Mouse (Mus musculus) limb, embryonic 12.5 days (tissue): ENCODE measurements around the gene Itgae. TPM values are rescaled to one million over a fixed set of nuclear protein-coding genes. Genes with fewer than 3 reads are reported as not detected.

Experiments used
- ATAC-seq: fragments of 200-750 bp; cut with Nextera tagmentation; 2 replicates; pipeline ENCODE4 v1.8.0; 2017; ENCODE audit warnings: low read depth, moderate TSS enrichment; ENCODE audit not compliant: insufficient number of reproducible peaks, insufficient read depth, low FRiP score, low TSS enrichment
- H3K27ac ChIP-seq: fragments of 300-500 bp; sonication (generic); 2 replicates; pipeline ENCODE4 v1.5.1; 2016; ENCODE audit warnings: mild to moderate bottlenecking, moderate library complexity
- H3K27me3 ChIP-seq: fragments of 300-500 bp; sonication (generic); 2 replicates; pipeline ENCODE4 v1.6.1; 2016; ENCODE audit warnings: mild to moderate bottlenecking, moderate library complexity
- H3K36me3 ChIP-seq: fragments of 300-500 bp; sonication (generic); 2 replicates; pipeline ENCODE4 v1.6.1; 2016; ENCODE audit warnings: mild to moderate bottlenecking, moderate library complexity
- H3K4me1 ChIP-seq: fragments of 300-500 bp; sonication (generic); replicated peaks from 2 replicates; pipeline ENCODE4 v1.6.1; 2016
- H3K4me2 ChIP-seq: fragments of 300-500 bp; sonication (generic); 2 replicates; pipeline ENCODE4 v1.6.1; 2016; ENCODE audit warnings: mild to moderate bottlenecking, moderate library complexity
- H3K4me3 ChIP-seq: fragments of 300-500 bp; sonication (generic); replicated peaks from 2 replicates; pipeline ENCODE4 v1.5.1; 2016; ENCODE audit warnings: mild to moderate bottlenecking
- H3K9ac ChIP-seq: fragments of 300-500 bp; sonication (generic); replicated peaks from 2 replicates; pipeline ENCODE4 v1.6.1; 2016; ENCODE audit warnings: mild to moderate bottlenecking, moderate library complexity
- H3K9me3 ChIP-seq: fragments of 300-500 bp; sonication (generic); 2 replicates; pipeline ENCODE4 v1.6.1; 2016; ENCODE audit warnings: mild to moderate bottlenecking, moderate library complexity
- WGBS: fragments of 180-500 bp; shearing (Covaris S2); methylation state at CpG from one replicate; pipeline ENCODE4 v1.1.7; 2016; 5-methylcytosine and 5-hydroxymethylcytosine counted together
- polyA plus RNA-seq: library from polyadenylated mRNA; unstranded; fragments of >200 nt; fragmentation: Nextera tagmentation; extraction: Ambion mirVana; gene quantifications from 2 replicates; pipeline ENCODE4 v1.2.1, GENCODE M21; 2016

Itgae gene
- polyA plus RNA-seq, 1 experiment from 2014 or later = 0.65 TPM

DNA sequence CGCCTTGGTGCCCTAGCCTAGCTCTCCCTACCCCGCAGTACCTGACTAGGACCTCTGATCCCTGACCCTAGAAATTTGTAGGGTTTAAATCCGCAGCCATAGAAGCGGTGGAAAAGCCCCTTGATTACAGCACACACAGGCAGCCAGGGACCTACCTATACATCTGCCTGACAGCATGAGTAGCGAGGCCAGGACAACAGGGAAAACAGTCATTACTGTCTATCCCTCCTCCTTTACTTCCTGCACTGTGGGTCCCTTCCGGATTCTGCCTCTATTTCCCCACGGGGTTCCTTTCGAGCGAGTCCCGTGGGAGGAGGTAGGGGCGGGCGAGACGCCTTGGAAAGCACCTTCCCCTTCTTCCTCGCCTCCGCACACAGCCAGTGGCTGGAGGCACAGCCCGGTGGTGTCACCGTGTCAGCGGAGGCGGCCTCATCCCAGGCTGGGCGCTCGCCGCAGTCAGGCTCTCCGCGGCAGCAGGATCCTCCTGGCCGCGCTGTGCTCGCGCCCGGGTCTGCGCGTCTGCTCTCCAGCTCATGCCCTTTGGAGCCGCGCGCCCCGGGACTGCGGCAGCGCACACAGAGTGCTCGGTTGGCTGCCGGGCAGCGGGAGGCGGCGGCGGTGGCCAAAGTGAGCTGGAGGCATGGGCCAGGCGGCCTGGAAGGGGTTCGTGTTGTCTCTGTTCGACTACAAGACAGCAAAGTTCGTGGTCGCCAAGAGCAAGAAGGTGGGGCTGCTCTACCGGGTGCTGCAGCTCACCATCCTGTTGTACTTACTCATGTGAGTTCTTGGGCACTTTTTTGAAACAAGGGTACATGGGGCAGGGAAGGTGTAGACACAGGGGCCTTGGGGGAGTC is 69.8 kb downstream of the Itgae start, which contains the start of gene P2rx5:
Gene P2rx5, plus strand, starts transcription at position 465 of the 854 bp plus-strand sequence.
- H3K4me2 ChIP-seq = peak within 1 kb of the TSS; percentile 89
- no peaks in the 10 kb centered on the region for H3K9me3 ChIP-seq
- H3K36me3 ChIP-seq = no peaks in the 10 kb centered on the region
- no peak within 1 kb of the TSS for H3K27ac ChIP-seq
- 2% methylated on average over 49 of the region's 49 CpGs for WGBS
- peak within 1 kb of the TSS; percentile 56 for H3K9ac ChIP-seq
- H3K4me3 ChIP-seq = peak within 1 kb of the TSS; percentile 49
- H3K27me3 ChIP-seq = peaks cover 54% of the 10 kb centered on the region
- ATAC-seq = no peak
- H3K4me1 ChIP-seq = peaks cover 9% of the 10 kb centered on the region; the same call in 1 of the 2 replicates

DNA sequence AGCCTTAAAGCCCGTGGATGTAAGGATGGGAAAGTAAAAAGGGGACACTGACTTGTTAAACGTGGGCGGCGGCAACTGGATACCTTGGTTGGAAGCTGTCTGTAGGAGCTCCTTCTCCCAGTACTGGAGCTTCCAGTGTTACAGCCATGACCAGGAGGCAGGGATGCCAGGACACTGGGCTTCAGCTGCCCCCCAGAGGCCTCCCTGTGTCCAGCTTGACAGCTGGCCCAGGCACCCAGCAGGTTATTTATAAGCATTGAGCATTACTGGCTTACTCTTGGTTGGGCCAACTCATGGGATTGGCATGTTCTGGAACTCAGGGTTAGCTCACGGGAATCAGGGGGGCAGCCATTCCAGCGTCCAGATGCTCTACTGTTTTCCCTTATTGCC is 70.4 kb downstream of the Itgae start:
- H3K27ac ChIP-seq = no peak overlapping the region
- no peaks in the 10 kb centered on the region for H3K9me3 ChIP-seq
- WGBS = 19% methylated on average over 6 of the region's 6 CpGs
- ATAC-seq = no peak
- H3K27me3 ChIP-seq = peaks cover 48% of the 10 kb centered on the region
- peaks cover 9% of the 10 kb centered on the region; the same call in 1 of the 2 replicates for H3K4me1 ChIP-seq
- no peaks in the 10 kb centered on the region for H3K36me3 ChIP-seq
- peak overlapping the region; percentile 89 for H3K4me2 ChIP-seq
- H3K9ac ChIP-seq = no peak overlapping the region
- H3K4me3 ChIP-seq = peak overlapping the region; percentile 49

DNA sequence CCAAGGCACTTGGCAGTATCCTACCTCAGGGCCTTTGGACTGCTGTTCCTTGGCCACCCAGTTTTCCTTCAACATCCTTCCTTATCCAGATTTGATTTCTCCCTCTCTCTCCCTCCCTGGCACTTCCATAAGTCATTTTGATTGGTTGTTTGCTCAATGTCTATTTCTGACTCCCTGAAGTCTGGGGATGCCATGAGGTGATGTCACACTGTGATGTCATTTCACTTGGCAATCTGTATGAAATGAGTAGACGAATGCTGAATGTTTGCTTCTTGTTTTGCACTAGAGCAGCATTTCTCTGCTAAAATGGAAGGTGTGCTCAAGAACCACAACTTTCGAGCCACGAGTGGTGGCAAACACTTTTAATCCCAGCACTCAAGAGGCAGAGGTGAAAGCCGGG is 71.2 kb downstream of the Itgae start:
- ATAC-seq = no peak
- Histone ChIP-seq H3K27me3 (peaks cover 46% of the 10 kb centered on the region), H3K4me3 (no peak overlapping the region), H3K4me1 (peaks cover 9% of the 10 kb centered on the region; the same call in 1 of the 2 replicates), H3K9ac (no peak overlapping the region), H3K27ac (no peak overlapping the region), H3K9me3 (no peaks in the 10 kb centered on the region), H3K4me2 (no peak overlapping the region), H3K36me3 (no peaks in the 10 kb centered on the region)
- 92% methylated on average over 4 of the region's 4 CpGs for WGBS

DNA sequence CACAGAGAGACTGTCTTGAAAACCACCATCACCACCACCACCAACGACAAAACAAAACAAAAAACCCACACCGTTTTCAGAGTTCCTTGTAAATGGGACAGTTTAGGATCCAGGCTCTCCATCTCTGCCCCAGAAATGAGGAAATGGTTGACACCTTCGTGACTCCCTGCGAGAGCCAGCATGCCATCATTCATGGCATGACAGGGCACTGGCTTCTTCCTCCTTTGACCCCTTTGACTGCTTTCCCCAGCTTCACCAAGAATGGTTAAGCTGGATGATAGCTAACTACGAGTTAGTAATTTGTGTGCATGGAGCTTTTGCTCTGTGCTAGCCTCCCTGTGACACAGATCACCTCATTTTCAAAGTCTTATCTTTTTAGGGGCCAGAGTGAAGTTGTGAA is 71.9 kb downstream of the Itgae start:
- H3K9me3 ChIP-seq = no peaks in the 10 kb centered on the region
- H3K4me3 ChIP-seq = no peak overlapping the region
- H3K4me2 ChIP-seq = no peak overlapping the region
- H3K27ac ChIP-seq = no peak overlapping the region
- H3K36me3 ChIP-seq = no peaks in the 10 kb centered on the region
- peaks cover 9% of the 10 kb centered on the region; the same call in 1 of the 2 replicates for H3K4me1 ChIP-seq
- WGBS = 63% methylated on average over 5 of the region's 5 CpGs
- ATAC-seq = no peak
- H3K9ac ChIP-seq = no peak overlapping the region
- peaks cover 40% of the 10 kb centered on the region for H3K27me3 ChIP-seq

DNA sequence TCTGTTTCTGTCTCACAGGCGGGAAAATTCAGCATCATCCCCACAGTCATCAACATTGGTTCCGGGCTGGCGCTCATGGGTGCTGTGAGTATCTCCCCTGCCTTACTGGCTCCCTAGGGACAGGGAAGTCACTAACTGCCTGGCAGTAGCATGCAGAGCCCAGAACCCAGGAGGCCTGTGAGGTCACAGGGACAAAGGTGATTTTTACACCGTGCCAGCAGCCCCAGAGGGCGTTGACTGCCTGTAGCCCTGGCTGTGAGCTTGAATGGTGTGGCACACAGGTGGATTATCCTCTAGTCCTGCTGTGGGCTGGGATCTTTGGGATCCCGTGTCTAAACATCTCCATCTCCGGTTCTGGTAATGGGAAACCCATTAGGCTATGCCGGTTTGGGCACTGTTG is 77.7 kb downstream of the Itgae start:
- Histone ChIP-seq H3K36me3 (peaks cover 15% of the 10 kb centered on the region; the same call in 1 of the 2 replicates), H3K9me3 (no peaks in the 10 kb centered on the region), H3K4me3 (no peak overlapping the region), H3K27me3 (no peaks in the 10 kb centered on the region), H3K27ac (no peak overlapping the region), H3K9ac (no peak overlapping the region), H3K4me1 (0 out of 2 replicates have a peak, but pooled peaks cover 9% of the 10 kb centered on the region), H3K4me2 (no peak overlapping the region)
- WGBS = 81% methylated on average over 8 of the region's 8 CpGs
- ATAC-seq = no peak

DNA sequence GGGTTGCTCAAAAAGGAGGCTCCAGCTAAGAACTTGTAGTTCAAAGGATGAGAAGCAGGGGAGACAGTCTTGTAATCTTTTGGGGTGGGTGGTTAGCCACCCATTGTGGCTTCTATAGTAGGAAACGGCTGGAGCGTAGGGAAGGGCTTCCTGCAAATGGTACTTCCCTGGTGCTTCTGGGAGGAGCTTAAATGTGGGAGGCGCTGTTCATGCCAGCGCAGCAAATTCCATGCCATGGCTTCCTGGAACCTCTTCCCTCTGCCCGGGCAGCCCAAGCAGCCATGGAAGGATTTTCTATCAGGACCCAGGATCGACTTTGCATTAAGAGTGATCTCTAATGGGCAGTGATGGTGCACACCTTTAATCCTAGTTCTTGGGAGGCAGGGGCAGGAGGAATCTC is 78.2 kb downstream of the Itgae start:
- Histone ChIP-seq H3K4me3 (no peak overlapping the region), H3K27me3 (no peaks in the 10 kb centered on the region), H3K36me3 (peaks cover 18% of the 10 kb centered on the region; the same call in 1 of the 2 replicates), H3K27ac (no peak overlapping the region), H3K9ac (no peak overlapping the region), H3K9me3 (no peaks in the 10 kb centered on the region), H3K4me2 (no peak overlapping the region), H3K4me1 (0 out of 2 replicates have a peak, but pooled peaks cover 9% of the 10 kb centered on the region)
- ATAC-seq = no peak
- 81% methylated on average over 6 of the region's 6 CpGs for WGBS

DNA sequence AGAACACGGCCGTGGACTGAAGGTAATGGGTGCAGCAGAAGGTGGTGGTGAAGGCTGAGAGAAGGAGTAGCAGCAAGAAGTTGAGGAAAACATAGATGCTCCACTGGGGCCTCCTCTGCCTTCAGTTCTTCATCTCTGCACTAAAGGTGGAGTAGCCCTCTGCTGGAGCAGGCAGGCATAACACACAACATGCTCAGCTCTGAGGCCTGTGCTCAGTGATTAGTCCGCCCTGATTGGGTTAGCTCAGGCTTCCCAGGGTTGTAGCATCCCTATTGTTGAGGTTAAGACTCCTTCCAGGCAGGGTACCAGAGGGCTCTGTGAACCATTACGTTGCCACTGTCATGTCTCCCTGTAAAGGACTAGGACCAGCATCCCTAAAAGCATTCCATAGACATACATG is 78.8 kb downstream of the Itgae start:
- Histone ChIP-seq H3K27me3 (no peaks in the 10 kb centered on the region), H3K9ac (no peak overlapping the region), H3K9me3 (no peaks in the 10 kb centered on the region), H3K4me3 (no peak overlapping the region), H3K36me3 (peaks cover 25% of the 10 kb centered on the region; the same call in 1 of the 2 replicates), H3K27ac (no peak overlapping the region), H3K4me1 (0 out of 2 replicates have a peak, but pooled peaks cover 9% of the 10 kb centered on the region), H3K4me2 (no peak overlapping the region)
- WGBS = 45% methylated on average over 4 of the region's 4 CpGs
- no peak for ATAC-seq

DNA sequence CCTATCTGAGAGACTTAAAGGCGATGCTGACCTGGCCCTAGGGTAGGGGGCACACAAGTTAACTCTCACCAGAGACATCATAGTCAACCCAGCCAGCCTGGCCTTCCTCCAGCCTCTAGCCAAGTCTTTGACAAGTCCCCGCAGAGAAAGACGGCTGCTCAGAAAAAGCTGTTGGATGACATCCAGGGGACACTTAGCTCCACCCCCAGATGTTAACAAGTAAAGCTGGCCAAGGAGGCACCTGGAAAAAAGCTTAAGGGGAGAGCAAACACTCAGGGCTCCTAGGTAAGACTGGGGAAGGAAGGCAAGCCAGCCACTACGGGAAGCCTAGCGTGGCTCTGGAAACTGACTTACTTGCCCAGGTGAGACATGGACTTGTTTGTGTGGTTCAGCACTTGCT is 81.8 kb downstream of the Itgae start:
- Histone ChIP-seq H3K9ac (no peak overlapping the region), H3K4me1 (peaks cover 23% of the 10 kb centered on the region), H3K27ac (peak overlapping the region; percentile 12; the same call in 1 of the 2 replicates), H3K4me3 (no peak overlapping the region), H3K4me2 (no peak overlapping the region), H3K36me3 (peaks cover 33% of the 10 kb centered on the region; the same call in 1 of the 2 replicates), H3K9me3 (no peaks in the 10 kb centered on the region), H3K27me3 (no peaks in the 10 kb centered on the region)
- whole genome bisulfite sequencing = 64% methylated on average over 5 of the region's 5 CpGs
- ATAC-seq = no peak

DNA sequence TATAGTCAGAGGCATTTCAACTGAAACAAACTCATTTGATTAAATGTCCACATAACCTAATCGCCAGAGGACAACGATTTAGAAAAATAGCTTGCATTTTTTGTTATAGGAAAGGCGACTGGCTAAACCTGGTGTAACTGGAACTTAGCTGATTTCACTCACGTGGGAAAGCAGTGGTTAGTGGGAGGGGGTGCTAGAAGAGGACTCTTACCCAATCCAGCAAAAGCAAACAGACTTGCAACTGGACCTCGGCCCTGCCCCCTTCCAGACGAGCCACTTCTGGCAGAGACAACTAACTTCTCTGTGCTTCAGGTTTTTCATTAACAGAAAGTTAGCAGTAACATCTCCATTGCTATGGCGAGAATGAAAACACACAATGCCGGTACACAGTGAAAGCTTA is 85.2 kb downstream of the Itgae start:
- H3K9me3 ChIP-seq = no peaks in the 10 kb centered on the region
- ATAC-seq = no peak
- H3K4me3 ChIP-seq = peak overlapping the region; percentile 85
- peak overlapping the region; percentile 76 for H3K4me2 ChIP-seq
- H3K36me3 ChIP-seq = peaks cover 31% of the 10 kb centered on the region
- H3K27me3 ChIP-seq = no peaks in the 10 kb centered on the region
- H3K9ac ChIP-seq = peak overlapping the region; percentile 86
- no peak overlapping the region for H3K27ac ChIP-seq
- H3K4me1 ChIP-seq = peaks cover 35% of the 10 kb centered on the region
- WGBS = 42% methylated on average over 8 of the region's 8 CpGs

DNA sequence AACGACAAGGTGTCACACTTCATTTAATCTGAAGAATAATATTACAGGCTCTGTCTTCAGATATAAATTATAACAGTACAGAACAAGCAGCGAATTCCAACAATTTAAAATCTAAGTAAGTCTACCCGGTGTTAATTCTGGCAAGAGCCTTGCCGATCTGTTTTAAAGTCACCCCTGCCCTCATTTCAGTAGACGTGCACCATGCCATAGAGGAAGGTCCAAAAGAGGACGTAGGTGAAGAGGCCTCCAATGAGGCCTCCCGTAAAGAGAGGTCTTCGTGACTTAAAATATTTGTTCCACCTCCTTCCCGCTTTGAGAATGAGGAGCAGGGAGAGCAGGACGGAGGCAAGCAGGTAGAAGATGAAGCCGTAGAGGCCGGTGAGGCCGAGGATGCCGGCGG is 85.8 kb downstream of the Itgae start:
- no peaks in the 10 kb centered on the region for H3K27me3 ChIP-seq
- H3K9ac ChIP-seq = peak overlapping the region; percentile 86
- peaks cover 35% of the 10 kb centered on the region for H3K4me1 ChIP-seq
- H3K4me3 ChIP-seq = peak overlapping the region; percentile 85
- peak overlapping the region; percentile 76 for H3K4me2 ChIP-seq
- H3K9me3 ChIP-seq = no peaks in the 10 kb centered on the region
- H3K27ac ChIP-seq = peak overlapping the region; percentile 90
- no peak for ATAC-seq
- peaks cover 29% of the 10 kb centered on the region for H3K36me3 ChIP-seq
- 2% methylated on average over 15 of the region's 15 CpGs for WGBS

DNA sequence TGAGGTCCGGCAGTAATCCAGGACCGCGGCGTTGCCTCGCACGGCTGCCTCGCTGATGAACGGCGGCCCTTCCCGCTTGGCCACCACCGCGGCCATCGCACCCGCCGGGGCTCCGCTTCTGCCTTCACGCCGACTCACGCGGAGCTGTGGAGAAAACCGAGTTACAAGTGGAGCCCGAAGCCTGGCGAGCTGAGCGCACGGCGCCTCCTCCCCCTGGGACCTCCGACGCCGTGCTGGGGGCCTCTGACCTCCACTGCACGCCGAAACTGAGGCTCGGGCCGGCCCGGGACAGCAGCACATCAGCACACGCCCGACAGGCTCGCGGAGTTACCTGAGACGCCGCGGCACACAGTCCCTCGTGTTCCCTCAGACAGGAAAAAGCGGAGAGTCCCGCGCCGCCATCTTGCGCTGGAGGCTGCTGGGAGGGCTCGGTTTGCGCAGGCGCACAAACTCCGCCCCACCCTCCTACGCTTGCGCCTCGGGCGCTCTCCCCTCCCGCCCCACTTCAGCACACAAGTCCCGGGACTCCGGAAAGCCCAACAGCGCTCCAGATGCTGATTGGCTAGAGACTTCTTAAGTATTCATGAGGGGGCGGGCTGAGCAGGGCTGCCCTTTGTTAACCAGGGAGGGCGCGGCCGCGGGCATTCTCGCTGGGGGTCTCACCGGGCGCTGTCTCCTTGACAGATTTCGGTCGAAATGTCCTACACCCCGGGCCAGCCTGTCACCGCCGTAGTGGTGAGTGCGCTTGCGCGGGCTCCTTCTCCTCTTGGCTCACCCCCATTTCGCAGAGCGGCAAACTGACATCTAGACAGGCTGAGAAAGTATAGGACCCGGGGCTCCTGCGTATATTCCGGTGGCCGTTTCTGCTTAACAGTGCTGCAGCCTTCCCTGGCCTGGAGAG is 86.5 kb downstream of the Itgae start, which contains the start of the genes Emc6 and Tax1bp3:
Gene Emc6, minus strand, starts transcription at position 430 of the 901 bp plus-strand sequence.
Gene Tax1bp3, plus strand, starts transcription at position 476 of the 901 bp plus-strand sequence.
- Histone ChIP-seq H3K27me3 (no peaks in the 10 kb centered on the region), H3K4me3 (peak within 1 kb of the TSS; percentile 85), H3K9me3 (no peaks in the 10 kb centered on the region), H3K4me1 (peaks cover 31% of the 10 kb centered on the region), H3K36me3 (peaks cover 24% of the 10 kb centered on the region), H3K9ac (peak within 1 kb of the TSS; percentile 86), H3K4me2 (peak within 1 kb of the TSS; percentile 76), H3K27ac (peak within 1 kb of the TSS; percentile 96)
- ATAC-seq = peak; percentile 98
- WGBS = under 1% methylated on average over 81 of the region's 81 CpGs
